Mouse (Mus musculus): ENCODE measurements around the gene Pcsk4. TPM values are rescaled to one million over a fixed set of nuclear protein-coding genes. Genes with fewer than 3 reads are reported as not detected.

The Pcsk4 gene
- total and polyA plus RNA-seq, 3 experiments: 0.46 to 1.1 TPM; not detected in 1

GRCm38 (mm10) chr10:80282481-80283441 lies 46.5 kb downstream of the Pcsk4 start:
- Histone ChIP-seq H3K27ac (ENCODE audit: insufficient read depth, low read depth) (peak overlapping the region; percentile 91), H3K4me2 (ENCODE audit: insufficient read depth, low read depth, poor library complexity, severe bottlenecking) (peak overlapping the region; percentile 35; the same call in 1 of the 2 replicates), H3K36me3 (replicated peaks in 1 of 2; ENCODE audit: control insufficient read depth in 1 of 2, insufficient read depth in 1 of 2, low read length in 1 of 2) (peaks cover 72 to 94% of the 10 kb centered on the region in 2 experiments), H3K9me3 (replicated peaks; ENCODE audit: low read length) (no peaks in the 10 kb centered on the region), H3K79me2 (replicated peaks; ENCODE audit: control insufficient read depth, extremely low read depth, insufficient read depth, poor library complexity, severe bottlenecking) (no peaks in the 10 kb centered on the region), H3K9ac (ENCODE audit: insufficient read depth, low read depth) (peak overlapping the region; percentile 33; the same call in 1 of the 2 replicates), H3K4me1 (ENCODE audit: control insufficient read depth in 1 of 2, insufficient read depth in 2 of 2) (peaks cover 56 to 89% of the 10 kb centered on the region in 2 experiments), H3K4me3 (replicated peaks in 1 of 3; ENCODE audit: low read depth in 2 of 3, low read length in 2 of 3, poor library complexity in 1 of 3) (peak overlapping the region in 1 of 3 experiments; percentile 12), H3K27me3 (replicated peaks) (no peaks in the 10 kb centered on the region)
- TF ChIP-seq ELF1 (IDR thresholded peaks at IDR 0.05; ENCODE audit: low read depth, low read length) (no peak), POLR2A (IDR thresholded peaks at IDR 0.05; ENCODE audit: low read depth, low read length) (0 out of 2 replicates have a peak, but pooled peaks have one; percentile 20)
- dilution Hi-C loops (cut with MboI; ENCODE audit: extremely low pct_ligation_motif_present, extremely low pct_unique_long_range_greater_than_20kb, low sequenced_read_pairs) (no loop called here), in situ Hi-C loops (cut with MboI; ENCODE audit: low pct_ligation_motif_present, low pct_unique_long_range_greater_than_20kb, low sequenced_read_pairs) (no loop called here)
- no peak for DNase-seq (ENCODE audit: extremely low read depth)

GRCm38 (mm10) chr10:80281921-80282371 lies 47.4 kb downstream of the Pcsk4 start:
- Histone ChIP-seq H3K79me2 (replicated peaks; ENCODE audit: control insufficient read depth, extremely low read depth, insufficient read depth, poor library complexity, severe bottlenecking) (no peaks in the 10 kb centered on the region), H3K27me3 (replicated peaks) (no peaks in the 10 kb centered on the region), H3K4me1 (ENCODE audit: control insufficient read depth in 1 of 2, insufficient read depth in 2 of 2) (peaks cover 56 to 83% of the 10 kb centered on the region in 2 experiments), H3K27ac (ENCODE audit: insufficient read depth, low read depth) (peak overlapping the region; percentile 91), H3K9me3 (replicated peaks; ENCODE audit: low read length) (no peaks in the 10 kb centered on the region), H3K4me2 (ENCODE audit: insufficient read depth, low read depth, poor library complexity, severe bottlenecking) (peak overlapping the region; percentile 35), H3K36me3 (replicated peaks in 1 of 2; ENCODE audit: control insufficient read depth in 1 of 2, insufficient read depth in 1 of 2, low read length in 1 of 2) (peaks cover 74 to 94% of the 10 kb centered on the region in 2 experiments), H3K9ac (ENCODE audit: insufficient read depth, low read depth) (peak overlapping the region; percentile 33; the same call in 1 of the 2 replicates), H3K4me3 (replicated peaks in 1 of 3; ENCODE audit: low read depth in 2 of 3, low read length in 2 of 3, poor library complexity in 1 of 3) (no peak overlapping the region)
- DNase-seq (ENCODE audit: extremely low read depth): peak; percentile 87
- dilution Hi-C loops (cut with MboI; ENCODE audit: extremely low pct_ligation_motif_present, extremely low pct_unique_long_range_greater_than_20kb, low sequenced_read_pairs) (no loop called here), in situ Hi-C loops (cut with MboI; ENCODE audit: low pct_ligation_motif_present, low pct_unique_long_range_greater_than_20kb, low sequenced_read_pairs) (no loop called here)
- TF ChIP-seq UBTF (IDR thresholded peaks at IDR 0.05; ENCODE audit: low read depth, low read length) (0 out of 2 replicates have a peak, but pooled peaks have one; percentile 31), MAX (IDR thresholded peaks at IDR 0.05; ENCODE audit: low read length) (peak; percentile 50; the same call in 1 of the 2 replicates), ETS1 (conservative IDR thresholded peaks at IDR 0.05; ENCODE audit: low read depth, low read length) (peak; percentile 48), ZNF384 (IDR thresholded peaks at IDR 0.05; ENCODE audit: low read depth, low read length) (no peak), ELF1 (IDR thresholded peaks at IDR 0.05; ENCODE audit: low read depth, low read length) (peak; percentile 51), EP300 (IDR thresholded peaks at IDR 0.05; ENCODE audit: low read length) (peak; percentile 28; the same call in 1 of the 2 replicates), CHD2 (IDR thresholded peaks at IDR 0.05; ENCODE audit: low read length) (peak; percentile 77; the same call in 1 of the 2 replicates), NRF1 (IDR thresholded peaks at IDR 0.05; ENCODE audit: low read depth, low read length) (peak; percentile 26; the same call in 1 of the 2 replicates), POLR2A (IDR thresholded peaks at IDR 0.05; ENCODE audit: low read depth, low read length) (no peak), TCF12 (IDR thresholded peaks at IDR 0.05; ENCODE audit: low read depth, low read length) (peak; percentile 63; the same call in 1 of the 2 replicates), HCFC1 (IDR thresholded peaks at IDR 0.05; ENCODE audit: low read depth, low read length) (no peak; the same call in 1 of the 2 replicates), MEF2A (IDR thresholded peaks at IDR 0.05; ENCODE audit: borderline replicate concordance, low read depth, low read length) (0 out of 2 replicates have a peak, but pooled peaks have one; percentile 31), CTCF (conservative IDR thresholded peaks at IDR 0.05 in 1 of 2, IDR thresholded peaks at IDR 0.05 in 1 of 2; ENCODE audit: low read depth in 2 of 2, low read length in 2 of 2) (no peak), SIN3A (IDR thresholded peaks at IDR 0.05; ENCODE audit: low read length) (peak; percentile 79), MAZ (IDR thresholded peaks at IDR 0.05; ENCODE audit: low read depth, low read length) (peak; percentile 76), IRF4 (IDR thresholded peaks at IDR 0.05; ENCODE audit: low read depth, low read length) (peak; percentile 49; the same call in 1 of the 2 replicates), MXI1 (IDR thresholded peaks at IDR 0.05; ENCODE audit: low read depth, low read length) (peak; percentile 69), ZMIZ1 (IDR thresholded peaks at IDR 0.05; ENCODE audit: low read depth, low read length) (peak; percentile 45; the same call in 1 of the 2 replicates)
